Mouse (Mus musculus) kidney, adult 8-10 months (tissue): ENCODE measurements at regions not wholly inside any gene's neighbourhood (a gene's known extent, or its start where the extent isn't known, plus 50 kb on each side); places are given as distances from the start of the nearest gene placed in this dataset.
"Not testable (repeated sequence)": the region's sequence is repeated elsewhere in the genome, so short reads cannot be mapped to it uniquely, and the experiment has no call there.

Source experiments
- DNase-seq, 2 experiments: peaks; one replicate each; pipeline ENCODE4 v3.0.0; 2022

DNA sequence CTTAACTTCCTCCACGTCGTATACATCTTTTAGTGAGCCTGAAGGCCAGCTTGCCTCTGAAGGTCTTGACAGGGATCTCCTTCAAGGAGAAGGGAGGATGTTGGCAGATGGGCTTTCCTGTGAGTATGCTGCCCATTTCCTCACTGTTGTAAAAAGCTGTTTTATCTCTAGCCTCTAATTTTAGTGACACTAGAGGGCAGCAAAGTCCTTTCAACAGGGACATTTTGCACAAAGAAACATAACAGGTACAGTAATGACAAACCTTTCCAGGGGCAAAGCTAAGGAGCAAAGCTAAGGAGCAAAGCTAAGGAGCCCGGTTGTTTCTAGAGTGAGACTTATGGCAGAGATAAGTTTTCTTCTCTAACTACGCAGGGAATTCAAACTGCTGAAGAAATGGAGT, 59.0 kb upstream of the Kbtbd8 start:
- DNase-seq = peak in 1 of 2 experiments; percentile 20

DNA sequence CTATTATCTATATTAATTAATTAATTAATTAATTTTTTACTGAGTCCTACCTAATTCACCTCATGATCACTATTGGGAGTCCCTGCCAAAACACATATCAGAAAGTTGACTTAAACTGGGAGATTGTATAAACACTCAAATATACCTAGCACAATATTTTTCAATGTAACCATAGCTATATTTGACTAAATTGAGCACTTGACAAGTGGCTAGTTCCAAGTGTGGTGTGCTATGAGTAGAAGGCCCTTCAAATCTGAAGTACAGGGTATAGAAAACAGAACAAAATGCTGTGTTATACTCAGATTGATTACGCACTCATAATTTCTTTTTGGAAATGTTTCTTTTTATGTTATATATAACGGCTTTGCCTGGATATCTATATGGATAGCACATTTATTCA, 60.8 kb upstream of the Kbtbd8 start:
- no peak for DNase-seq

GRCm38 (mm10) chr6:95053717-95054382, 63.2 kb upstream of the Kbtbd8 start:
- no peak for DNase-seq

GRCm38 (mm10) chr6:95041351-95041750, 75.7 kb upstream of the Kbtbd8 start:
- not testable (repeated sequence) for DNase-seq

DNA sequence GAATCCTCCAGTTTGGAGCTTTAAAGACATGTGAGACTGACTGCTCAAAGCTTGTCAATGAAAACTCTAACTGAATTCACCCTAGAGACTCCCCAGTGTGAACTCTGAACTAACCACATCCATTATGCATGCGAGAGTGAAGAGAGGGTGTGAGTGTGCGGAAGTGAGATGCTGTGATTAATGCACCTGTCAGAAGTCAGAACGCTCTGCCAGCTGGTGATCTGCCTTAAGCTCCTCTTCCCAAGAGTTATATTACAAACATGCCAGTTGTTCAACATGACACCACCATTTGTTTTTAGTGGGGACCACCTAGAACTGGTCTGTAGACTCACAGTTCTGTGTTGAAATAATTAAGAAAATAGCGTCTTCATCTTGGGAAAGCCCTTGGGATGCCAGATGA, 92.8 kb upstream of the Kbtbd8 start:
- no peak for DNase-seq

DNA sequence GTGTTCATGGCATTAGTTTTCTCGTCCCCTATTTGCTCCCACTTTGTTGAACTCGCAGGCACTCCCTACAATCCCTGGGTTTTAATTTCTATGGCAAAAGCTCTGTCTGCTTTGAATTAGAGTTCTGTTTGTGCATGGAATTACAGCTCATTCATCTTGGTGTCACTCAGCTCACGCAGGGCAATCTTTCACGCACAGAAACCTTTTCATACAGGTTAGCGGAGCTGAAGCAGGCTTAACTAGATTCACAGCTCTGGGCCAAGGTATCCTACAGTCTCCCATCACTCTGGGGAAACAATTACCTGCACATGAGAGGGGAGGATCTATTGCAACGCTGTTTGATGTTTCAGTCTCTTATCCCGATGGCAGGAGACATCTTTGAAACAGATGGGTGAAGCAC, 95.3 kb upstream of the Kbtbd8 start:
- no peak for DNase-seq

DNA sequence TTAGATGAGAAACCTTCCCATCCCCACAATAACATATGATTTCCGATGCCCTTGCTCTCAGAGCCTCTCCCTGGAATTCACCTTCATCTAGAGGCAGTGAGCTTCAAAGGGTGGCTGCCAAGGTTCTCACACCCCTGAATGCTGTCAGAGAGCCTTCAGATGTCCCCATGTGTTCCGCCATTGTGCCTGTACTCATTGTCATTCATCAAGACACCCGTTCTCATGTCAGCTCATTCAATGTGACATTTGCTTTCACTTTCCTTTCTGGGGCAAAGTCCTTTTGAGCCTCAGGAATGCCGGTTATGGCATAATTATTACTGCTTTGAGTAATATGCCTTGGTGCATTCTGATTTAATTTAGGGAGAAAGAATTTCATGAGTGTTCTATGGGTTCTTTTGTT, 99.1 kb upstream of the Kbtbd8 start:
- DNase-seq = no peak

DNA sequence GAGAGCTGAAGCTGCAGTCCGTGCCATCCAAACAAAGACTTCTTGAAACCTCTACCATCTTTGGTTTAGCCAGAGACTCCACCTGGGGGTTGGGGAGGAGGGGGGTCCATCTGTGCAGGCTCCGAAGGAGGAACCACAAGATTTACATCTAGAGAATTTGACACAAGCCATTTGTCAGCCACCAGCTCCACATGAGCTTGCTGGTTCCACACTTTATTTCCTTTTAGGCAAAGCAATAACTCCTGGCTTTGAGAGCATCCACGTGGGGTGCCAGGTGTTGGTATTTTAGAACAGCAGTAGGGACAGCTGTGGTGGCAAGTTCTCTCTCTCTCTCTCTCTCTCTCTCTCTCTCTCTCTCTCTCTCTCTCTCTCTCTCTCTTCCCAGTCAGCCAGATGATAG, 99.6 kb upstream of the Kbtbd8 start:
- DNase-seq = no peak

- DNase-seq = no peak
Observed at GRCm38 (mm10) chr6:95013096-95013495, 103.9 kb upstream of the Kbtbd8 start.

DNA sequence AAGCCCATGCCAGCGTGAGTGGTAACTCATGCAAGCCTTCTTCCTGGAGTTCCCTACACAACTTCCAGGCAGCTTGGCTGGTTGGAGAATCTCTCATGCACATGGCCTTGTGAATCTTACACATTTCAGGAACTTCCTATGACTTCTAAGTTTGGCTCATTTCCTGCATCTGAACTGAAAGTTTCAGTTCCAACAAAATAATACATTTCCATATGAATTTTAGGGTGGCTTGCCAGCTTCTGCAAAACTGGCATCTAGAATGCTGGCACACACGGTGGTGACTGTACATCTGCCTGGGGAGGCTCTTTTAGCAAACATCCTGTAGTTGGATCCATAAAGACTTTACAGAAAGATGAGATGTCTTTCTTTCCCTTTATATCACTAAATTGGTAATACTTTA, 110.6 kb upstream of the Kbtbd8 start:
- no peak for DNase-seq

GRCm38 (mm10) chr6:95003716-95004115, 113.3 kb upstream of the Kbtbd8 start:
- DNase-seq = no peak

DNA sequence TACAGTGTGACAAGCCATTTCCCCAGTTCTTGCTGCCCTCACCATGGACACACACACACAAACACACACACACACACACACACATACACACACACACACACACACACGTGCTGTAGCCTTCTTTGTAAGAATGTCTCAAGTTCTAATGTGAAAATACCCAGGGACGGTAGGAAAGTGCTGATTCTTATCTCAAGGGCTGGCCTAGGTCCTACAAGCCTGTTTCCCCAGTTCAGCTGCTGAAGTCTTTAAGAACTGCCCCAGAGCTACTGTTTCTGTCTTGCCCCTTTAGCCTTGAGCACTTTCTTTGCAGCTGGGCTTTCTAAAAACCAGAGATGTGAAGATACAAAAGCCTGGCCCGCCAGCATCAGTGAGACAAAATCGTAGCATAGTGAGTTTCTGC, 117.5 kb upstream of the Kbtbd8 start:
- DNase-seq = peak in 1 of 2 experiments; percentile 15

DNA sequence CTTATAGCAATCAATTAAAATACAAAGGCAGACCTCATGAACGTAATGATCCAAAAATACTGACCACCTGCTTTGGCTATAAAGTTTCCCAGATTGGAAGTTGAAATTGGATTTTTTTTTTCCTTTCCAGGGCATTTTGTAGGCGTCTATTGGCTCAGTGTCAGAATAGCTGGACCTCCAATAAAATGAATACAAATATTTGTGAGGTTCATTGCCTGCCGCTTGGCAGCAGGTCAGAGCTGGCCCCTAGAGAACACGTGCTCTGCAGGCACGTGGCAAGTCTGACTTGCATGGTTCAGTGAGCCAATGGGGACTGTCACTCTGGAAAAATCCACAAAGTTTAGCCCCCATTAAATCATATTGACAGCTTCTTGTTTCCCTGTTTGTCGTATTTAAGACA, 118.0 kb upstream of the Kbtbd8 start:
- peak; percentile 68 to 72 for DNase-seq

DNA sequence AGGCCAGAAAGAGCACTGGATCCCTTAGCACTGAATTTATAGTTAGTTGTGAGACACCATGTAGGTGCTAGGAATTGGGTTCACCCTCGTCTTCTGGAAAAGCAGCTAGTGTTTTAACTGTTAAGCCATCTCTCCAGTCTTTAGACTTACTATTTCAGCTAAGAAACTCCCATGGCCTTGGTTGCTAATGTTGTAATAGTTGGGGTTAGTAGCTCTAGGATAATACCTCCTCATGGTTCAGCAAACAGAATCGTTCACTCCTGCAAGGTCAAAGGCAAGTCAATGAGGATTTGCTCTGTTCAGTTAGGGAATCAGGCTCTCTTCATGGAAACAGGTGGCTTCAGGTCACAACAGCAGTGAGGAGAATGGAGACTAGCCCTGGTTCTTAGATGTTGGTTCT, 118.7 kb upstream of the Kbtbd8 start:
- DNase-seq = no peak

DNA sequence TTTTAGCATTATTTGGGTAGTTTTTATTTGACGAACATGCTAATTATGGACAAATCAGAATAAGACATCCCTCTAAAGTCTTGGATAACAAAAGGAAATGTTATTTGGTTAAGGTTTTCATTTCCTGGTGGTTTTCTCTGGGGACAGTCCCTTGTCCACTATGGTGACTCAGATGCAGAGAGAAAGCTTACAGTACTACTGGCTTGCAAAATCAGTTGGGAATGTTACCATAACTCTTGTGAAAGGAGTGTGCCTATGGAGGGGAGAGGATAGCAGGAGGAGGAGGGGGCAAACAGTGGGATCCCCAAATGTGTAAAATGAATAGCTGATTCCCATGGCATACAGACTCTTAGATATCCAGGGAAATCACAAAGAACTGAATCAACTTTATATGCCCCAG, 122.7 kb upstream of the Kbtbd8 start:
- no peak for DNase-seq

- DNase-seq = no peak
Observed at GRCm38 (mm10) chr6:94987427-94987826, 129.6 kb upstream of the Kbtbd8 start.

DNA sequence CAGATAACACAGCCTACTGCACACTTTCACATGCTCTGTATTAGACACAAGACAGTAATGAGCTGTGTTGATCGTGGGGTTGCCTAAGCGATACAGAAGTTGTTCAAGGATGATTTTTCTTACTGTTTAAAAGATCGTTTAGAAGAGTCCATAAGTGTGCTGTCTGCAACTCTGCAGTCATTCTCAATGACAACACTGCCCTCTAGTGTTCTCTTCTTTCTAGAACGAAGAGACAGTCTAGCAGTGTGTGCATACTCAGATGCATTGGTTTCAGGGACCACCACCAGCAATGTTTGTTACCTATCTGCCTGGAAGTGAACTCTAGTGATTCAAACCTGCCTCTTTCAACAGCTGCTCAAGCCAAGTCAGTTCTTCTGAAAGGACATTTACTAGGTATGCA, 130.7 kb upstream of the Kbtbd8 start:
- DNase-seq = peak in 1 of 2 experiments; percentile 17

DNA sequence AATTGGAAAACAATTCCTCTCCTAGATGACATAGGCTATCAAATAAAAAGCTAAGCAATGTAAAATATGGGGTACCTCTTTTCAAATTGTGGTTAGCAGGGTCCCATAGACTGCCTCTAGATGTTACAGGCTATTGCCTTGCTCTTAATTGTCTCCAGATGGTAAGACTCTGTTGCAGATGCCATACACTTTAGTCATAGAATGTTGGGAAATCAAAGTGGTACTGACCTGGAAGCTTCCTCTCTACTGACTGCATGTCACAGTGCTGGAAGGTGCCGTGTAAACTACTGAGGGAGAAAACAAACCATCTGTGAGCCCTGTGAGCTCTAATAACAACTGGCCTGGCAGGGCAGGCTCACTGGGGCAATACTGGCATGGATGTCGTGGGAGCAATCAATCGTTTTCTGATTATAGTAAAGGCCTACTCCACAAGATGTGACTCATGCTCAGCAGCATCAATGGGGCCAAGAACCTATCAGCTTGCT, 132.6 kb upstream of the Kbtbd8 start:
- DNase-seq = no peak

- no peak for DNase-seq
Observed at GRCm38 (mm10) chr6:94968683-94969082, 148.4 kb upstream of the Kbtbd8 start.

DNA sequence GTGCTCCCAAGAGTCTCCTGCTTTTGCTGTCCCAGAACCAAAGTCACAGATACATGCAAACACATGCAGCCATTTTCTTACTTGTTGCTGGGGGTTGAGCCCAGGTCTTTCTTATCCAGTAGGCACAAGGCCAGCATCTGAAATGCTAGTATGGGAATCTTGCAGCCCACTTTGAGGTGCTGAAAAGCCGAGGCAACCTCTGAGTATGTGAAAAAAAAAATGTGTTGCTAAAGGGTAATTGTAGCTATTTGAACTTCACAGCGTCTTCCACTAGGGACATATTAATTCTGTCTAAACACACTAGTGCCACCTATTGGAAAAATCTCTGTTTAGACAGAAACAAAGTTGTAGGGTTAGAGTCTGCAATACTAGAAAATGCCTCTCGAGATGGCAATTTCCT, 150.1 kb upstream of the Kbtbd8 start:
- peak in 1 of 2 experiments; percentile 27 for DNase-seq

DNA sequence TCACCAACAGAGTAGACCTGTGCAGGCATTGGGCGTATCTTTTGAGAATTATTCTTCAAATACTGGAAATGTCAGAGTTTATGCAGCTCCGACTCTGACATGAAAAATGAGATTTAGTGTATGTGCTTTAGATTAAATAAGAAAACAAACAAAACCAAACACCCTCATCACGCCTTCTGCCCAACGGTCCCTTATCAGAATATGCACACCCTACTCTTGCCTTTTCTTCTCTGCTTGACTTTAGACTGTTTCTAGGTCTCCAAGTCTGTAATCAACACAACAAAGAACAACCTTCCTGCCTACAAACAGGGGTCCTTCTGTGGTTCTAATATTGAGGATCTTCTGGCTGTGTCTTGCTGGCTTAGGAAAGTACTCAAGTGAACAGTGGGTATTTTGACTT, 153.8 kb upstream of the Kbtbd8 start:
- DNase-seq = no peak

GRCm38 (mm10) chr6:94962411-94963087, 154.5 kb upstream of the Kbtbd8 start:
- DNase-seq = no peak

GRCm38 (mm10) chr6:94961821-94962220, 155.2 kb upstream of the Kbtbd8 start:
- DNase-seq = no peak

- no peak for DNase-seq
Observed at GRCm38 (mm10) chr6:94957990-94958389, 159.1 kb upstream of the Kbtbd8 start.

- DNase-seq = no peak
Observed at GRCm38 (mm10) chr6:94957172-94957668, 159.8 kb upstream of the Kbtbd8 start.
